Mouse (Mus musculus) right cerebral cortex, postnatal 4 days (tissue): ENCODE data around the gene Dapp1.
"Not testable (repeated sequence)": the region's sequence is repeated elsewhere in the genome, so short reads cannot be mapped to it uniquely, and the experiment has no call there.

Experiments used
- DNase-seq: peaks from one replicate; pipeline ENCODE4 v3.0.0-alpha.2; 2022

Gene Dapp1

GRCm38 (mm10) chr3:137952914-137953880 lies 28.1 kb downstream of the Dapp1 start:
- DNase-seq = peak; percentile 61

GRCm38 (mm10) chr3:137952225-137952913 lies 29.0 kb downstream of the Dapp1 start:
- no peak for DNase-seq

DNA sequence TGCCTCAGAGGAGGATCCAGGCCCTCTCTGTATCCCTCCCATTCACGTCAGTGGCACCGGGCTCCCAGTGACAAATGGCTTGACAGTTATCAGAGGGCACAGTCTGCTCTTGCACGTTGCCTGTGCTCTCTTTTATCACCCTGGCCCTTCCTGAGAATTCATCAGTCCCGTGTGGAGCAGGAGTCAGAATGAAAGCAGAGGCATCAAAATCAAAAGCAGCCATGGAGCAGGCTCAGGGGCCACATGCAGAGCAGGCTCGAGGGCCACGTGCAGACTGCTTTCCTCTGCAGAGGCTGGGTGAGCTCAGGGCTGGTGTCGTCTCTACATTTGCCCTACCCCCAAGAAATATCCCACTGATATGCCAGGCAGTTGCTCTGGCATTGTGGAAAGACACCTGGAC lies 29.5 kb downstream of the Dapp1 start:
- no peak for DNase-seq

DNA sequence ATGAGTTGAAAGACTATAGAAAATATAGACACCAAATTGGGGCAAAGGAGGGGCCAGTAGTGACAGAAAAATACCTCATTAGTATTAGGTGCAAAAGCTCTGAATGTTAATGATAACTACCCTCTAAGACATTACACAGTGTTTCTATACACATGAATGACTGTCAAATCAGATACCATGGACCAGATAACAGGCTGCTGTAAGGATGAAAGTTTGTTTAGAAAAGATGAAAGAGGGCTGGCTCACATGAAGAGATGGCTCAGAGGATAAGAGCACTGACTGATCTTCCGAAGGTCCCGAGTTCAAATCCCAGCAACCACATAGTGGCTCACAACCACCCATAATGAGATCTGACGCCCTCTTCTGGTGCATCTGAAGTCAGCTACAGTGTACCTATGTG lies 30.0 kb downstream of the Dapp1 start:
- DNase-seq = not testable (repeated sequence)

GRCm38 (mm10) chr3:137950191-137950885 lies 31.0 kb downstream of the Dapp1 start:
- no peak for DNase-seq

- DNase-seq = no peak
Measured at GRCm38 (mm10) chr3:137947525-137947924, 33.8 kb downstream of the Dapp1 start.

DNA sequence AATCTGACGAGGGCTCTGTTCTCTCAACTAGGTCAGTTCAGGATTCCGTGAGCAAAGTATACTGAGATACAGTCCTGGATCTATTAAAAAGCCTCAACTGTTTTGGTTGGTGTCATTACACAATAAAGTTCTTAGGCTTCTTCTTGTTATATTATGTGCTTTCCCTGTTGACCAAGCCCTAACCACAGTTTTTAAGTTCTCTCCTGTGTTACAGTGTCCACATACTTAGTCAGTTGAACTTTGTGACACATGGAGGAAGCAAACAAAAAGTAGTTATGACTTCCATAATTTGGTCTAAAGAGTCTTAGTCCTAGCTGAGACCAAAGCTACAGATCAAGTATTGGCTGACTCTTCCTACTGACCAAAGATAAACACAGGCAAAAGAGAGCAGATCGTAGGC lies 34.5 kb downstream of the Dapp1 start:
- no peak for DNase-seq

- DNase-seq = no peak
Measured at GRCm38 (mm10) chr3:137943737-137944154, 37.6 kb downstream of the Dapp1 start.

- DNase-seq = no peak
Measured at GRCm38 (mm10) chr3:137942098-137942622, 39.2 kb downstream of the Dapp1 start.

GRCm38 (mm10) chr3:137941555-137941954 lies 39.8 kb downstream of the Dapp1 start:
- DNase-seq = no peak

- no peak for DNase-seq
Measured at GRCm38 (mm10) chr3:137940757-137941156, 40.6 kb downstream of the Dapp1 start.

- DNase-seq = peak; percentile 22
Measured at GRCm38 (mm10) chr3:137938608-137939007, 42.7 kb downstream of the Dapp1 start.

DNA sequence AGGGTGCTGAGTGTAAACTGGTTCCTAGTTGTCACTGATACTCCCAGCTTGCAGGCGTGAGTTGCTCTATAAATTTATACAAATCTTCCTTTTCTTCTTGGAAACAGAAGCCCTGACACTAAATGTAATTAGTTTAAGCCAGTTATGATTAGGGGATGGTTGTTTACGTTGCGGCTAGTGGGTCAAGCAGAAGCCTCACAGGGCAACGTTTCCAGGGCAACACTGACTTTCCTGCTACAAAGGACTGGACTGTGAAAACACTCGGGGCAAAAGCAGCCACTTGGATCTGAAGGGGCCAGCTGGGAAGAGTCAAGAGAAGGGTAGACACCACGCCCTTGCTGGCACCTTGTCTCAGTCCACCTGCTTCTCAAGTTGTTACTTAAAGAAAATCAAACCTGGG lies 44.8 kb downstream of the Dapp1 start:
- no peak for DNase-seq

GRCm38 (mm10) chr3:137935570-137936525 lies 45.5 kb downstream of the Dapp1 start:
- DNase-seq = no peak

GRCm38 (mm10) chr3:137933986-137934385 lies 47.4 kb downstream of the Dapp1 start:
- DNase-seq = no peak

GRCm38 (mm10) chr3:137932748-137933147 lies 48.6 kb downstream of the Dapp1 start:
- DNase-seq = no peak

DNA sequence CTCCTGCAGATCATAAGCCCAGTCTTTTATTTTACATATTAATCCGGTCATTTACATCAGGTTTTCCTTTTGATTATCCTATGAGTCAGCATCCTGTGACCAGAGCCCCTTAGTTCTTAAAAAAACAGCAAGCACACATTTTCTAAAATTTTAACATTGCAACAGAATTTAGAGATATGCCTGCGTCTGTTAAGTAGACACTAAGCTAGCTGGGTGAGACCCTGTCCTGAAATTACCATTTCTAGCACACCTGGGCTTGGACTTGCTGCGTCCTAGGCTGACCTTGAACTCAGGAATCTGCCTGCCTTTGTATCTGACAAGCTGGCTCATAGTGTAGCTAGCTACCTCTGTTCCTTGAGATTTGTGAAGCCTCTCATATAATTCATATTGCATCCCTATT lies 51.4 kb downstream of the Dapp1 start:
- DNase-seq = no peak

GRCm38 (mm10) chr3:137927010-137927409 lies 54.3 kb downstream of the Dapp1 start:
- DNase-seq = no peak

DNA sequence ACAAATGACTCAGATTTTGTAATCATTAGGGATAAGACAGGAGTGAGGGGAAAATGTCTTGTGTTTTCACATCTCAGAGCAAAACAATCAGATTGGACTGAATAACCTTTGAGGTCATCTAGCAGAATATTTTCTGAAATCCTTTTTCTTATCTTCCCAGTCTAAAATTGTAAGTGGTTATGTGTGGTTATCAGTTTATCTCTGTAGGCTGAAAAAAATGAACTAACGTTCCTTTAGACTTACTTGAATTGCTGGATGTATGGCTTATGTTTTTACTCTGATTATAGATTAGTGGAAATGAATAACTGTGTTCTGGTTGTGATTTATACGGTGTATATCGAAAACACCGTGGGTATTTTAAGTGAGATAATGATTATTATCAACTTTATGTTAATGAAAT lies 60.8 kb downstream of the Dapp1 start:
- no peak for DNase-seq

DNA sequence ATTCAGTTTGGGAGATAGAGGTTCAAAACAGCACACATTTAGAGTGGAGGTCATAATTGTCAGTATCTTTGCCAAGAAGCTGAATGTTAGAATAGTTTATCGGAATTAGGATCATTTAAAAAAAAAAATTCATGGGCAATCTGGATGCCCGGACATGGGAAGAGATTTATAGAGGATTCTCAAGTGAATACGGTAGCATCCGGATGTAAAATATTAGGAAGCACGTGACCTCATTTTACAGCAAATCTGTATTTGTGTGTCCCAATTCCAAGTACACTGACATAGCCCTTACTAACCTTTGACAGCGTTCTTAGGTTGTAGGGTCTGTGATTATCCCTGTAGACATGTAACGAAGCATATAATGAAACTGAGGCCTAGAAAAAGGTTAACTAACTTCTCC lies 61.9 kb downstream of the Dapp1 start:
- DNase-seq = no peak

DNA sequence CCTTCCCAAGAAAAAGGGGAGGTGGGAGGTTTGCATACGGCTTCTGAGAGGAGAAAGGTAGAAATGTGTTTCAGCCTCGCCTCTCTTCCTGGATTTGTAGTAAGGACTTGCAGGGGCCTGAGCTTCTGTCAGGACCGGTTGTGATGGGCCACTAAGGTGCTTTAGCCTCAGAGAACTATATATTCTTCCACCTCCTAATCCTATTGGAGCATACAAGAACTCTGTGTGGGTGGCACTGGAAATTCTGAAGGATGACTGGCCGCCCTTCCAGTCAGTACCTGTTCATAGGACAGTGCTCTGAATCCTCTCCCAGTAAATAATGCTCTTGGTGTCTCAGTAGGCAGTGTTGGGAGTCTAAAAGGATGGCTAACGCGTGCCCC lies 62.4 kb downstream of the Dapp1 start:
- no peak for DNase-seq
